Mouse (Mus musculus) urinary bladder, postnatal 25 days (tissue): ENCODE measurements around the gene Hoxb9.
A peak's percentile ranks its signal among the peaks of the same experiment; 100 is the strongest.

ENCODE experiments used
- DNase-seq: peaks from one replicate; pipeline ENCODE4 v3.0.0; 2022; ENCODE audit warnings: low spot score

Hoxb9 gene

GRCm38 (mm10) chr11:96267021-96267920 lies 4.0 kb upstream of the Hoxb9 start:
- no peak for DNase-seq

- DNase-seq: no peak
These were observed 3.1 kb upstream of the Hoxb9 start for GRCm38 (mm10) chr11:96268031-96268745.

- DNase-seq: no peak
These were observed 1.4 kb upstream of the Hoxb9 start for GRCm38 (mm10) chr11:96269869-96270268.

- DNase-seq: peak; percentile 53
These were observed 319 bp downstream of the Hoxb9 start for GRCm38 (mm10) chr11:96271541-96272011.

- DNase-seq: no peak
These were observed 1.0 kb downstream of the Hoxb9 start for GRCm38 (mm10) chr11:96272024-96272921.

- no peak for DNase-seq
These were observed 3.2 kb downstream of the Hoxb9 start for GRCm38 (mm10) chr11:96274428-96274827.

GRCm38 (mm10) chr11:96275896-96276295 lies 4.6 kb downstream of the Hoxb9 start:
- DNase-seq: no peak

GRCm38 (mm10) chr11:96277151-96278044 lies 6.1 kb downstream of the Hoxb9 start:
- no peak for DNase-seq

- DNase-seq: no peak
These were observed 7.1 kb downstream of the Hoxb9 start for GRCm38 (mm10) chr11:96278324-96278723.

- peak; percentile 82 for DNase-seq
These were observed 7.5 kb downstream of the Hoxb9 start for GRCm38 (mm10) chr11:96278773-96279172.

GRCm38 (mm10) chr11:96279421-96280233 lies 8.4 kb downstream of the Hoxb9 start:
- no peak for DNase-seq

GRCm38 (mm10) chr11:96280399-96281378 lies 9.4 kb downstream of the Hoxb9 start:
- no peak for DNase-seq

- no peak for DNase-seq
These were observed 10.1 kb downstream of the Hoxb9 start for GRCm38 (mm10) chr11:96281396-96281795.

- DNase-seq: no peak
These were observed 10.8 kb downstream of the Hoxb9 start, which contains the start of gene Hoxb8 for GRCm38 (mm10) chr11:96281855-96282570. TSS of gene Hoxb8 (plus strand) at chr11:96281905.

- no peak for DNase-seq
These were observed 11.7 kb downstream of the Hoxb9 start for GRCm38 (mm10) chr11:96282795-96283430.

- no peak for DNase-seq
These were observed 12.9 kb downstream of the Hoxb9 start for GRCm38 (mm10) chr11:96284041-96284749.
